Mouse (Mus musculus) forebrain, embryonic 13.5 days (tissue): ENCODE results near the gene Nfic. TPM values are rescaled to one million over a fixed set of nuclear protein-coding genes. Genes with fewer than 3 reads are reported as not detected.

ENCODE experiments used
- ATAC-seq: fragments of 200-750 bp; cut with Nextera tagmentation; 2 replicates; pipeline ENCODE4 v1.8.0; 2017
- H3K27ac ChIP-seq: fragments of 300-500 bp; sonication (generic); 2 replicates; pipeline ENCODE4 v1.5.1; 2015; ENCODE audit warnings: inconsistent platforms, mild to moderate bottlenecking, moderate library complexity
- H3K27me3 ChIP-seq: fragments of 300-500 bp; sonication (generic); 2 replicates; pipeline ENCODE4 v1.6.1; 2015; ENCODE audit warnings: mild to moderate bottlenecking, inconsistent platforms
- H3K36me3 ChIP-seq: fragments of 300-500 bp; sonication (generic); 2 replicates; pipeline ENCODE4 v1.6.1; 2015; ENCODE audit warnings: mild to moderate bottlenecking, inconsistent platforms; ENCODE audit not compliant: poor library complexity, severe bottlenecking
- H3K4me1 ChIP-seq: fragments of 300-500 bp; sonication (generic); 2 replicates; pipeline ENCODE4 v1.6.1; 2015; ENCODE audit warnings: inconsistent platforms
- H3K4me2 ChIP-seq: fragments of 300-500 bp; sonication (generic); 2 replicates; pipeline ENCODE4 v1.6.1; 2015; ENCODE audit warnings: inconsistent platforms, mild to moderate bottlenecking, moderate library complexity
- H3K4me3 ChIP-seq: fragments of 300-500 bp; sonication (generic); 2 replicates; pipeline ENCODE4 v1.5.1; 2015; ENCODE audit warnings: mild to moderate bottlenecking, inconsistent platforms
- H3K9ac ChIP-seq: fragments of 300-500 bp; sonication (generic); 2 replicates; pipeline ENCODE4 v1.6.1; 2015; ENCODE audit warnings: mild to moderate bottlenecking, inconsistent platforms
- H3K9me3 ChIP-seq: fragments of 300-500 bp; sonication (generic); replicated peaks from 2 replicates; pipeline ENCODE4 v1.6.1; 2016; ENCODE audit warnings: inconsistent platforms
- WGBS: fragments of 180-500 bp; shearing (Covaris S2); methylation state at CpG from one replicate; pipeline ENCODE4 v1.1.7; 2015; 5-methylcytosine and 5-hydroxymethylcytosine counted together
- polyA plus RNA-seq: library from polyadenylated mRNA; unstranded; fragments of >200 nt; fragmentation: Nextera tagmentation; extraction: Ambion mirVana; gene quantifications from 2 replicates; pipeline ENCODE4 v1.2.1, GENCODE M21; 2015

The Nfic gene
- polyA plus RNA-seq, 1 experiment from 2014 or later = 18.5 TPM

GRCm38 (mm10) chr10:81483983-81484382 lies 28.5 kb upstream of the Nfic start:
- H3K9ac ChIP-seq = no peak overlapping the region

GRCm38 (mm10) chr10:81482533-81482889 lies 27.1 kb upstream of the Nfic start, which contains the start of gene Celf5:
Celf5 (minus strand) TSS chr10:81482709.
- peak; percentile 68 for ATAC-seq
- Histone ChIP-seq H3K36me3 (peaks cover 21% of the 10 kb centered on the region), H3K4me2 (peak within 1 kb of the TSS; percentile 61), H3K27me3 (no peaks in the 10 kb centered on the region), H3K4me3 (peak within 1 kb of the TSS; percentile 67), H3K27ac (peak within 1 kb of the TSS; percentile 75), H3K9ac (peak within 1 kb of the TSS; percentile 86), H3K9me3 (no peaks in the 10 kb centered on the region), H3K4me1 (peaks cover 50% of the 10 kb centered on the region)
- 0% methylated on average over 20 of the region's 36 CpGs for WGBS

More at GRCm38 (mm10) chr10:81483983-81484382, 28.5 kb upstream of the Nfic start:
- Histone ChIP-seq H3K4me2 (no peak overlapping the region), H3K4me1 (peaks cover 37% of the 10 kb centered on the region), H3K27ac (peak overlapping the region; percentile 74; the same call in 1 of the 2 replicates), H3K36me3 (peaks cover 35% of the 10 kb centered on the region), H3K9me3 (no peaks in the 10 kb centered on the region), H3K27me3 (no peaks in the 10 kb centered on the region), H3K4me3 (no peak overlapping the region)
- WGBS = 22% methylated on average over 9 of the region's 9 CpGs
- no peak for ATAC-seq

GRCm38 (mm10) chr10:81481605-81482532 lies 26.4 kb upstream of the Nfic start:
- H3K4me3 ChIP-seq = peak overlapping the region; percentile 67
- peaks cover 15% of the 10 kb centered on the region for H3K36me3 ChIP-seq
- peak overlapping the region; percentile 61 for H3K4me2 ChIP-seq
- H3K27ac ChIP-seq = peak overlapping the region; percentile 75
- peak overlapping the region; percentile 86 for H3K9ac ChIP-seq
- ATAC-seq = peak; percentile 39
- no peaks in the 10 kb centered on the region for H3K9me3 ChIP-seq
- WGBS = under 1% methylated on average over 33 of the region's 35 CpGs
- peaks cover 53% of the 10 kb centered on the region for H3K4me1 ChIP-seq
- peaks cover under 1% of the 10 kb centered on the region for H3K27me3 ChIP-seq

GRCm38 (mm10) chr10:81474461-81474860 lies 19.0 kb upstream of the Nfic start:
- Histone ChIP-seq H3K27ac (peak overlapping the region; percentile 92), H3K9me3 (no peaks in the 10 kb centered on the region), H3K36me3 (peaks cover 10% of the 10 kb centered on the region; the same call in 1 of the 2 replicates), H3K4me2 (0 out of 2 replicates have a peak overlapping the region, but pooled peaks have one; percentile 81), H3K9ac (no peak overlapping the region), H3K4me3 (no peak overlapping the region), H3K4me1 (peaks cover 60% of the 10 kb centered on the region), H3K27me3 (peaks cover 3% of the 10 kb centered on the region)
- 88% methylated on average over 10 of the region's 10 CpGs for WGBS
- ATAC-seq = no peak

- Histone ChIP-seq H3K9me3 (no peaks in the 10 kb centered on the region), H3K4me1 (peaks cover 51% of the 10 kb centered on the region), H3K4me3 (peak overlapping the region; percentile 49), H3K36me3 (peaks cover 23% of the 10 kb centered on the region), H3K4me2 (peak overlapping the region; percentile 81), H3K9ac (peak overlapping the region; percentile 65), H3K27me3 (peaks cover 3% of the 10 kb centered on the region), H3K27ac (peak overlapping the region; percentile 92)
- WGBS = 1% methylated on average over 22 of the region's 22 CpGs
- ATAC-seq = peak; percentile 86
Measured at GRCm38 (mm10) chr10:81473003-81473451, 17.6 kb upstream of the Nfic start.

GRCm38 (mm10) chr10:81472403-81473002 lies 17.1 kb upstream of the Nfic start:
- H3K4me1 ChIP-seq = peaks cover 46% of the 10 kb centered on the region
- peaks cover 28% of the 10 kb centered on the region for H3K36me3 ChIP-seq
- H3K4me3 ChIP-seq = peak overlapping the region; percentile 49
- H3K27me3 ChIP-seq = peaks cover 3% of the 10 kb centered on the region
- peak overlapping the region; percentile 81 for H3K4me2 ChIP-seq
- H3K27ac ChIP-seq = peak overlapping the region; percentile 92
- WGBS = 4% methylated on average over 17 of the region's 18 CpGs
- peak; percentile 50 for ATAC-seq
- no peaks in the 10 kb centered on the region for H3K9me3 ChIP-seq
- peak overlapping the region; percentile 65 for H3K9ac ChIP-seq

GRCm38 (mm10) chr10:81470454-81470853 lies 15.0 kb upstream of the Nfic start:
- peaks cover 43% of the 10 kb centered on the region for H3K4me1 ChIP-seq
- no peak overlapping the region for H3K4me3 ChIP-seq
- no peaks in the 10 kb centered on the region for H3K9me3 ChIP-seq
- WGBS = 65% methylated on average over 17 of the region's 18 CpGs
- H3K27ac ChIP-seq = no peak overlapping the region
- ATAC-seq = no peak
- 0 out of 2 replicates have a peak, but pooled peaks cover 2% of the 10 kb centered on the region for H3K27me3 ChIP-seq
- H3K4me2 ChIP-seq = peak overlapping the region; percentile 12
- no peak overlapping the region for H3K9ac ChIP-seq
- H3K36me3 ChIP-seq = peaks cover 42% of the 10 kb centered on the region

GRCm38 (mm10) chr10:81469253-81469652 lies 13.8 kb upstream of the Nfic start:
- H3K4me3 ChIP-seq = no peak overlapping the region
- 83% methylated on average over 5 of the region's 5 CpGs for WGBS
- no peak overlapping the region for H3K9ac ChIP-seq
- peaks cover 13% of the 10 kb centered on the region for H3K27me3 ChIP-seq
- no peak overlapping the region for H3K27ac ChIP-seq
- no peak overlapping the region for H3K4me2 ChIP-seq
- H3K9me3 ChIP-seq = no peaks in the 10 kb centered on the region
- peaks cover 45% of the 10 kb centered on the region for H3K4me1 ChIP-seq
- no peak for ATAC-seq
- H3K36me3 ChIP-seq = peaks cover 43% of the 10 kb centered on the region

- Histone ChIP-seq H3K9me3 (no peaks in the 10 kb centered on the region), H3K27ac (no peak overlapping the region), H3K9ac (no peak overlapping the region), H3K4me2 (no peak overlapping the region), H3K36me3 (peaks cover 47% of the 10 kb centered on the region), H3K4me1 (peaks cover 34% of the 10 kb centered on the region), H3K4me3 (no peak overlapping the region), H3K27me3 (peaks cover 28% of the 10 kb centered on the region)
- no peak for ATAC-seq
- WGBS = 88% methylated on average over 16 of the region's 16 CpGs
Measured at GRCm38 (mm10) chr10:81467670-81468235, 12.3 kb upstream of the Nfic start.

- Histone ChIP-seq H3K9ac (no peak overlapping the region), H3K27ac (no peak overlapping the region), H3K27me3 (peaks cover 37% of the 10 kb centered on the region), H3K4me3 (no peak overlapping the region), H3K9me3 (no peaks in the 10 kb centered on the region), H3K4me2 (no peak overlapping the region), H3K36me3 (peaks cover 47% of the 10 kb centered on the region), H3K4me1 (peaks cover 26% of the 10 kb centered on the region)
- 73% methylated on average over 14 of the region's 14 CpGs for WGBS
- ATAC-seq = no peak
Measured at GRCm38 (mm10) chr10:81466881-81467280, 11.4 kb upstream of the Nfic start.

- no peak overlapping the region for H3K4me3 ChIP-seq
- ATAC-seq = no peak
- no peak overlapping the region for H3K9ac ChIP-seq
- H3K4me2 ChIP-seq = no peak overlapping the region
- H3K9me3 ChIP-seq = no peaks in the 10 kb centered on the region
- 88% methylated on average over 2 of the region's 2 CpGs for WGBS
- H3K36me3 ChIP-seq = peaks cover 47% of the 10 kb centered on the region
- peaks cover 45% of the 10 kb centered on the region for H3K27me3 ChIP-seq
- H3K4me1 ChIP-seq = peaks cover 18% of the 10 kb centered on the region
- H3K27ac ChIP-seq = no peak overlapping the region
Measured at GRCm38 (mm10) chr10:81466066-81466465, 10.6 kb upstream of the Nfic start.
